Mouse (Mus musculus) C2C12 (cell line): ENCODE data around the gene Xxylt1.

ENCODE experiments used
- CEBPB ChIP-seq: IDR thresholded peaks from one replicate; pipeline ENCODE4 v1.6.1; 2011; ENCODE audit warnings: low read depth, mild to moderate bottlenecking, control low read depth, moderate library complexity
- CTCF ChIP-seq: IDR thresholded peaks from one replicate; pipeline ENCODE4 v1.5.1; 2011; ENCODE audit not compliant: control insufficient read depth, insufficient read depth, insufficient read length
- FOSL1 ChIP-seq: IDR thresholded peaks from one replicate; pipeline ENCODE4 v1.8.0; 2011; ENCODE audit warnings: mild to moderate bottlenecking, low read length; ENCODE audit not compliant: poor library complexity, insufficient read depth, severe bottlenecking
- MAX ChIP-seq: IDR thresholded peaks from one replicate; pipeline ENCODE4 v1.6.1; 2011; ENCODE audit warnings: mild to moderate bottlenecking, control low read depth
- MYOD1 ChIP-seq: IDR thresholded peaks from one replicate; pipeline ENCODE4 v1.6.1; 2011; ENCODE audit warnings: low read depth; ENCODE audit not compliant: control insufficient read depth, insufficient read length
- MYOG ChIP-seq: IDR thresholded peaks from one replicate; pipeline ENCODE4 v1.6.1; 2011; ENCODE audit not compliant: control insufficient read depth, insufficient read length; ENCODE audit errors: extremely low read depth
- USF1 ChIP-seq: IDR thresholded peaks from one replicate; pipeline ENCODE4 v1.6.1; 2011; ENCODE audit warnings: low read depth, mild to moderate bottlenecking, control low read depth, moderate library complexity

- TF ChIP-seq CTCF, result no peak
- TF ChIP-seq MYOD1, result no peak
- no peak for TF ChIP-seq MYOG
- no peak for TF ChIP-seq CEBPB
- no peak for TF ChIP-seq MAX
- TF ChIP-seq USF1, result no peak
- TF ChIP-seq FOSL1, result no peak
These were observed 32.4 kb upstream of the Xxylt1 start for GRCm38 (mm10) chr16:31113596-31113995.
